Mouse (Mus musculus): ENCODE results near the gene Tspo. TPM values are rescaled to one million over a fixed set of nuclear protein-coding genes. Genes with fewer than 3 reads are reported as not detected.

Tspo gene
- total RNA-seq, 2 experiments from 2014 or later = 4.0 to 4.8 TPM

DNA sequence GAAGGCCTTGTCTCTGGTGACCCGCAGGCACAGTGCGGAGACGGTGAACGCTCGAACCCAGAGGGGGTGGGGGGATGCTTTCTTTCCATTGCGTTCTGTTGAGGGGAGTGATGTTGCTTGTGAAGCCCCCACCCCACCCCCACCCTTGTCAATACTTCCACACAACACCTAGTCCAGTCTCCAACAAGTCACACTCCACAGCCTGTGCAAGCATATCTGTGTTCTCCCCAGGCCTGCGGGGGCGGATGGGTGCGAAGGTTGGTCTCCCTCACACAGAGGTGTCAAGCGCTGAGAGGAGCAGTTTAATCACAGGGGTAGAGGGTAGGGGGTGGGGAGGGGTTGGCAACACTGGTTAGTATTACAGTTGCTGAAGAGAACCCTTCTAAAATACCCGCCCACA is 42.8 kb downstream of the Tspo start:
- intact Hi-C loops (cut with DNase I) = no loop called here
- DNase-seq (ENCODE audit: low spot score in 2 of 2) = no peak

GRCm38 (mm10) chr15:83606700-83607099 is 43.3 kb downstream of the Tspo start:
- intact Hi-C loops (cut with DNase I) = no loop called here
- DNase-seq (ENCODE audit: low spot score in 2 of 2) = no peak

DNA sequence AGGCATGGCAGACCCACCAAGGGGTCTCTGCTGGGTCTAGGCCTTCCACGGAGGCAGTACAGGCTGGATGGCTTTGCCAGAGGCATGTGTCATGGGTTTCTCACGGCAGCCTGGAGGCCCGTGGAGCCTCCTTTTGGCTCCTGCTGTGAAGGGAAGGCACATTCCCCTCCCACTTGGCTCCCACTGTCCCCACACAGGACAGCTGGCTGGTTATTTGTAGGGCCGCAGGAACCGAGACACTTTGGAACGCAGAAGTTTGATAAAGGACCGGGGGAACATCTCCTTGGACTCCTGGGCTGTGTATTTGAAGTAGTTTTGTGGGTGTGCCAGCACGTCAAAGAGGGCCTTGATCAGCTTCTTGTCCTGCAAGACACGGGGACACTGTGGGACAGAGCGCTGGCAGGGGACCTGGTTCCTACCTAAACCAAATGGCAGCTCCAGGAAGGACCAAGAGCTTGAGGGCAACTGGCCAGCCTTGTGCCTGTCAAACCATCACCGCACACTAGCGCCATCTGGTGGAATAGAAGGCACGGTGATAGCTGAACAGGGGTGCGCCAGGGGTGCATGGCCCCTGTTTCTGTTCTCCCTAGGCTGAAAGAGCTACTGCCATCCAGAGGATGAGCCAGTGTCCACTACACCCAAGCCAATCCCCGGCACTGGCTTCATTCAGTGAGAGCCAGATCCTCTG is 43.9 kb downstream of the Tspo start:
- DNase-seq (ENCODE audit: low spot score in 2 of 2) = peak; percentile 56 to 68
- intact Hi-C loops (cut with DNase I) = no loop called here

- intact Hi-C loops (cut with DNase I) = no loop called here
- DNase-seq (ENCODE audit: low spot score in 2 of 2) = peak; percentile 24 to 86
These were observed 51.9 kb downstream of the Tspo start for GRCm38 (mm10) chr15:83615245-83615644.

Small RNA genes lying within 50 kb of the gene (microRNA-seq; reads per million reads assigned to microRNA genes)
- gene Gm24575 = 0 reads per million in 2 experiments

Other genes with a start within 250 kb of the Tspo start
- gene Arfgap3, start 213.3 kb upstream of the Tspo start, total RNA-seq (2021) = 10 to 100 TPM; 17.3 to 24.4 TPM
- gene Pacsin2, start 99.0 kb upstream of the Tspo start, total RNA-seq (2021) = 10 to 100 TPM; 90.1 to 97.8 TPM
- 10 to 100 TPM; 50.6 to 52.6 TPM for gene Ttll1, start 52.7 kb upstream of the Tspo start, total RNA-seq (2021)
- not detected for gene Bik, start 36.7 kb upstream of the Tspo start, total RNA-seq (2021)
- 10 to 100 TPM; 24.6 to 27.2 TPM for gene Mcat, start 195 bp downstream of the Tspo start, total RNA-seq (2021)
- gene Ttll12, start 31.6 kb downstream of the Tspo start, total RNA-seq (2021) = 10 to 100 TPM; 10.9 to 12.3 TPM
- 10 to 100 TPM; 82.1 to 84.7 TPM for gene Scube1, start 161.4 kb downstream of the Tspo start, total RNA-seq (2021)
- gene Mpped1, start 215.9 kb downstream of the Tspo start, total RNA-seq (2021) = 100 to 1,000 TPM; 170 to 215 TPM

Data from left cerebral cortex, postnatal 25 days (tissue).